Mouse (Mus musculus) ES-Bruce4 (cell line): ENCODE results near the gene 1700057G04Rik. TPM values are rescaled to one million over a fixed set of nuclear protein-coding genes. Genes with fewer than 3 reads are reported as not detected.

Experiments
- H3K27ac ChIP-seq: 2 replicates; pipeline ENCODE4 v1.5.1; 2012; ENCODE audit warnings: low read length, inconsistent platforms; ENCODE audit not compliant: insufficient read depth
- H3K27me3 ChIP-seq: 2 replicates; pipeline ENCODE4 v1.6.1; 2012; ENCODE audit warnings: mild to moderate bottlenecking, low read length, inconsistent platforms; ENCODE audit not compliant: control insufficient read depth, poor library complexity, insufficient read depth, severe bottlenecking
- H3K36me3 ChIP-seq: 2 replicates; pipeline ENCODE4 v1.6.1; 2012; ENCODE audit warnings: inconsistent platforms, mild to moderate bottlenecking, low read length, moderate library complexity; ENCODE audit not compliant: control insufficient read depth, poor library complexity, insufficient read depth, severe bottlenecking
- H3K4me1 ChIP-seq: one replicate; pipeline ENCODE4 v1.8.1; 2011; ENCODE audit warnings: low read length; ENCODE audit not compliant: control insufficient read depth, insufficient read depth
- H3K4me3 ChIP-seq: 2 replicates; pipeline ENCODE4 v1.5.1; 2011; ENCODE audit warnings: low read depth, mild to moderate bottlenecking, low read length
- H3K9ac ChIP-seq: 2 replicates; pipeline ENCODE4 v1.6.1; 2012; ENCODE audit warnings: low read depth, mild to moderate bottlenecking, inconsistent platforms; ENCODE audit not compliant: poor library complexity, severe bottlenecking
- H3K9me3 ChIP-seq: replicated peaks from 2 replicates; pipeline ENCODE4 v1.6.1; 2012; ENCODE audit warnings: mild to moderate bottlenecking, low read length, inconsistent platforms; ENCODE audit not compliant: control insufficient read depth, poor library complexity, insufficient read depth, severe bottlenecking
- CTCF ChIP-seq: IDR thresholded peaks from one replicate; pipeline ENCODE4 v1.8.1; 2011; ENCODE audit warnings: low read depth, low read length
- EP300 ChIP-seq: IDR thresholded peaks from 2 replicates; pipeline ENCODE4 v1.6.1; 2011; ENCODE audit warnings: low read depth, low read length; ENCODE audit not compliant: insufficient read depth
- POLR2A ChIP-seq: IDR thresholded peaks from one replicate; pipeline ENCODE4 v1.8.1; 2011; ENCODE audit warnings: low read length; ENCODE audit not compliant: insufficient read depth
- polyA plus RNA-seq: library from polyadenylated mRNA; stranded (reverse); fragments of >200 nt; gene quantifications from 2 replicates; pipeline ENCODE4 v1.2.4, GENCODE M21; 2011; ENCODE audit warnings: low read depth; ENCODE audit not compliant: missing spikeins, insufficient read depth, insufficient read length

The 1700057G04Rik gene
- polyA plus RNA-seq, 1 experiment: not detected

- no peak overlapping the region for H3K9ac ChIP-seq
- H3K36me3 ChIP-seq: no peaks in the 10 kb centered on the region
- H3K9me3 ChIP-seq: no peaks in the 10 kb centered on the region
- no peaks in the 10 kb centered on the region for H3K4me1 ChIP-seq
- no peaks in the 10 kb centered on the region for H3K27me3 ChIP-seq
- no peak overlapping the region for H3K4me3 ChIP-seq
- TF ChIP-seq POLR2A (no peak), CTCF (no peak), EP300 (no peak)
- no peak overlapping the region for H3K27ac ChIP-seq
These were observed 28.5 kb downstream of the 1700057G04Rik start for GRCm38 (mm10) chr9:92337661-92338060.

GRCm38 (mm10) chr9:92338954-92339353 lies 29.8 kb downstream of the 1700057G04Rik start:
- H3K4me3 ChIP-seq: no peak overlapping the region
- no peaks in the 10 kb centered on the region for H3K27me3 ChIP-seq
- no peak overlapping the region for H3K9ac ChIP-seq
- no peaks in the 10 kb centered on the region for H3K4me1 ChIP-seq
- TF ChIP-seq CTCF: no peak
- no peak for TF ChIP-seq POLR2A
- no peak for TF ChIP-seq EP300
- H3K27ac ChIP-seq: no peak overlapping the region
- no peaks in the 10 kb centered on the region for H3K9me3 ChIP-seq
- H3K36me3 ChIP-seq: no peaks in the 10 kb centered on the region

DNA sequence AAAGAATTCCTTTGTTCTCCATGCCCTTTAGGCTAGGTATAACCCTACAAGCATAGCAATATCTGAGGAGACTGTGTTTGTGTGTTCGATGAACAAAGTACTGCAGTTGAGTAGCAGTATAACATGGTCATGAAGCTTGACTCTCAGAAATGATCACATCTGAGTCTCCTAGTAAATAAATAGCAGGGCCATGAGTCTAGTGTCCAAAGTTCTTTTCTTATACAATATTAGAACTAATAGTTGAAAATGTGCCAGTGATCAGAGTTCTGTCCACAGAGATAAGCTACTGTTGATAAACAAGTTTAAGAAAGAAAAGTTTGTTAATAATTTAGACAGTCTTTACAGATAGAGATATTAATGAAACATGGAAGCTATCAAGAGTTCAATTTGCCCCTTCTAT lies 42.7 kb downstream of the 1700057G04Rik start:
- H3K4me3 ChIP-seq: no peak overlapping the region
- no peaks in the 10 kb centered on the region for H3K4me1 ChIP-seq
- no peak overlapping the region for H3K9ac ChIP-seq
- H3K27ac ChIP-seq: no peak overlapping the region
- TF ChIP-seq EP300 (no peak), POLR2A (no peak), CTCF (no peak)
- no peaks in the 10 kb centered on the region for H3K27me3 ChIP-seq
- H3K9me3 ChIP-seq: no peaks in the 10 kb centered on the region
- no peaks in the 10 kb centered on the region for H3K36me3 ChIP-seq

- TF ChIP-seq EP300 (no peak), CTCF (no peak), POLR2A (no peak)
- Histone ChIP-seq H3K9me3 (no peaks in the 10 kb centered on the region), H3K27me3 (no peaks in the 10 kb centered on the region), H3K27ac (no peak overlapping the region), H3K36me3 (no peaks in the 10 kb centered on the region), H3K4me3 (no peak overlapping the region), H3K9ac (no peak overlapping the region), H3K4me1 (no peaks in the 10 kb centered on the region)
These were observed 44.1 kb downstream of the 1700057G04Rik start for GRCm38 (mm10) chr9:92353306-92353705.

DNA sequence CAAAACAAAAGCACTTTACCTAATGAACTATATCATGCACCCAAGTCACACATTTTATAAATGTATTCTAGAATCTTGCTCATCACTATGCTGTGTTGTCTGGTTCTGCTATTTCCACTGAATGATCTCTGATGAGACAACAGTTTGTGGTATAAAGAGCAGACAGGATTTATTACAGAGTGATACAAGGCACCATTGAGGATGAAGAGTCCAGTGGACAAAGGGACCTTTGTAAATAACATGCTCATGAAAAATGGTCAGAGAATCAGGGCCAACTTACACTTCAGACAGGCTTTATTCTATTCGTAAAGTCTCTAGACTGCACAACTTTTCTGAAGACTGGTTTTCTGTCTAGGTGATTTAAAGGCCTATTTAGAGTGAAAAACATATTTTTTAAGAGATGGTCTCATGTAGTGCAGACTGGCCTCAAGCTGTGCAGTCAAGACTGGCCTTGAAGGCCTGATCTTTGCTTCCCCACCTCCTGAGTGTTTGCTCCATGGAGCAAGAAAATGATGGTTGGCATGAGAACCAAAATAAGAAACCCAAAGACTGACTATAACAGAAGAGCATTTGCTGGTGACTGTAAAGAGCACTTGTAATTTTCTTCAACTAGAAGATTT lies 51.6 kb downstream of the 1700057G04Rik start:
- H3K9me3 ChIP-seq: no peaks in the 10 kb centered on the region
- no peaks in the 10 kb centered on the region for H3K27me3 ChIP-seq
- no peaks in the 10 kb centered on the region for H3K4me1 ChIP-seq
- H3K36me3 ChIP-seq: no peaks in the 10 kb centered on the region
- no peak overlapping the region for H3K27ac ChIP-seq
- H3K9ac ChIP-seq: no peak overlapping the region
- H3K4me3 ChIP-seq: no peak overlapping the region
- TF ChIP-seq EP300 (no peak), POLR2A (no peak), CTCF (no peak)

- no peak overlapping the region for H3K4me3 ChIP-seq
- no peaks in the 10 kb centered on the region for H3K27me3 ChIP-seq
- H3K9me3 ChIP-seq: no peaks in the 10 kb centered on the region
- no peaks in the 10 kb centered on the region for H3K36me3 ChIP-seq
- H3K27ac ChIP-seq: no peak overlapping the region
- no peaks in the 10 kb centered on the region for H3K4me1 ChIP-seq
- no peak overlapping the region for H3K9ac ChIP-seq
- TF ChIP-seq POLR2A (no peak), EP300 (no peak), CTCF (no peak)
These were observed 54.3 kb downstream of the 1700057G04Rik start for GRCm38 (mm10) chr9:92363478-92363877.
